Mouse (Mus musculus) ES-Bruce4 (cell line): ENCODE results near the gene Lgals8.

Experiments used
- CTCF ChIP-seq: IDR thresholded peaks from one replicate; pipeline ENCODE4 v1.8.1; 2011; ENCODE audit warnings: low read depth, low read length
- POLR2A ChIP-seq: IDR thresholded peaks from one replicate; pipeline ENCODE4 v1.8.1; 2011; ENCODE audit warnings: low read length; ENCODE audit not compliant: insufficient read depth

DNA sequence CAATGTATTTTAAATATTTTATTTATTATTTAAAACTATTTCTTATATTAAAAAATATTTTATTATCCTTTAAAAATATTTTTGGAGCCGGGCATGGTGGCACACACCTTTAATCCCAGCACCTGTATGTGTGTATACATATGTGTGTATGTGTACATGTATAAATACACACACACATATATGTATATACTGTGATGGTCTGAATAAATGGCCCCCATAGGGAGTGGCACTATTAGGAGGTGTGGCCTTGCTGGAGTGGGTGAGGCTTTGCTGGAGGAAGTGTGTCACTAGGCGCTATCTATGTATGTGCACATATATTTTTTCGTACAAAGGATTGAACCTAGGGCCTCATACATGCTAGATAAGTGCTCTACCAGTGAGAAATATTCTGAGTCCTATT lies 27.8 kb upstream of the Lgals8 start:
- no peak for TF ChIP-seq CTCF
- TF ChIP-seq POLR2A = no peak
